Mouse (Mus musculus): ENCODE data around the gene Akt1.

DNA sequence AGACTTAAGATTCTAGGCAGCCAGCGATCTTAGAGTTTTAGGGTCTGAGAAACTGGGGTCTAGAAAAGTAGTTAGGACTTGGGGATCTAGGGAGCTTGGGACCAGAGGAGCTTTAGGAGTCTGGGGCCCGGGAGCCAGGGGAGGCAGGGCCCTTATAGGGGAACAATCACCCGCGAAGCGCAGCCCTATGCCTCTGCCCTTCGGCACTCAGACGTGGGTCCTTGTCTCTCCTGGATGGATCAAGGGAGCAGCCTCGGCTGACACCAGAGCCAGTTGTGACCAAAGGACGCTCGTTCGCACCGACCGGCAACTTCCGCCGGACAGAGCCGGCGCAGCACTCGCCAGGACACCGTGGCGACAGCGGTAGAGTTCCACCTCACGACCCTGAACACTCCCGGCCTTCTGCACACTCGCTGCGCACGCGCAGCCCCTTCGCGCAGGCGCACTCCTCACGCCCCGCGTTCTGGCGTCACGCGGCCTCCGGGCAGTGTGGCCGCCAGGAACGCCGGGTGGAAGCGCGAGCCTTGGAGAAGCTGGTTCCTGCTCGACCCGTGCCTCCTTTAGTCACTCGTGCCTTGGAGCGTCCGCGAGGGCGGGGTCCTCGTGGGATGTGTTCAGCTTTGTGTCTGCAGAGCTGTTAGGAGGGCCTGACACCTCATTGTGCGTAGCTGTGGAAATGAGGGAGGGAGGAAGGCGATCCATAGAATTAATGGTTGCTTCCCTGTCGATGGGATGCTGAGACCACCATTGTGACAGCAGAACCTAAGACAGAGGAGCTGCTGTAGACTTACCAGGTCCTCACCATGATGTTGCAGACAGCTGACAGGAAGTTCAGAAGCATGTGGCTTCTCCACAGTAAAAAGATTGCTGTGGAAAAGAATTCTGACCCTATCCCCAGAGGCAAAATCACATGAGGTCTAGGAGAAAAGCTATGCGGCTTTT is 18.8 kb upstream of the Akt1 start:
- TF ChIP-seq CTCF (IDR thresholded peaks at IDR 0.05; ENCODE audit: low read depth, low read length) (no peak), POLR2AphosphoS5 (IDR thresholded peaks at IDR 0.05; ENCODE audit: insufficient replicate concordance, low read depth, low read length) (no peak), GATA1 (IDR thresholded peaks at IDR 0.05; ENCODE audit: borderline replicate concordance, low read length) (no peak), TAL1 (conservative IDR thresholded peaks at IDR 0.05; ENCODE audit: low read depth, low read length) (no peak), GATA2 (IDR thresholded peaks at IDR 0.05; ENCODE audit: borderline replicate concordance, low read depth, low read length) (no peak)

All from G1E (cell line).